Mouse (Mus musculus) left cerebral cortex, adult 8-10 months (tissue): ENCODE results near the gene Krt5. TPM values are rescaled to one million over a fixed set of nuclear protein-coding genes. Genes with fewer than 3 reads are reported as not detected.

Experiments used
- microRNA-seq, 2 experiments: library from miRNA; unstranded; fragments of <30 nt; microRNA quantifications; one replicate each; pipeline ENCODE4 v1.2.0; 2022
- total RNA-seq, 4 experiments: library from RNA; stranded (reverse); gene quantifications; 2 replicates each; pipeline ENCODE4 v1.2.4; 2022

Gene Krt5
- total RNA-seq, 4 experiments from 2014 or later = not detected

Small RNA genes lying within 50 kb of the gene (microRNA-seq; reads per million reads assigned to microRNA genes)
- gene Gm44323 = 0 reads per million in 2 experiments
- 0 reads per million in 2 experiments for gene Gm44342
- gene Gm44383 = 0 reads per million in 2 experiments

Other genes with a start within 250 kb of the Krt5 start
- not detected for gene Krt81, start 249.1 kb downstream of the Krt5 start, total RNA-seq
- gene Krt86, start 239.4 kb downstream of the Krt5 start, total RNA-seq = not detected
- gene Krt83, start 221.4 kb downstream of the Krt5 start, total RNA-seq = not detected
- not detected for gene Gm49425, start 195.6 kb downstream of the Krt5 start, total RNA-seq
- not detected for gene Krt84, start 180.1 kb downstream of the Krt5 start, total RNA-seq
- gene Krt82, start 162.2 kb downstream of the Krt5 start, total RNA-seq = not detected
- not detected for gene Krt90, start 149.9 kb downstream of the Krt5 start, total RNA-seq
- not detected for gene Krt75, start 139.0 kb downstream of the Krt5 start, total RNA-seq
- not detected for gene Gm5414, start 84.7 kb downstream of the Krt5 start, total RNA-seq
- not detected for gene Gm5478, start 65.5 kb downstream of the Krt5 start, total RNA-seq
- gene Krt6b, start 32.6 kb downstream of the Krt5 start, total RNA-seq = not detected
- gene Krt6a, start 18.6 kb downstream of the Krt5 start, total RNA-seq = not detected
- gene Krt71, start 30.2 kb upstream of the Krt5 start, total RNA-seq = not detected
- not detected for gene Krt72, start 73.6 kb upstream of the Krt5 start, total RNA-seq
- gene Krt73, start 89.4 kb upstream of the Krt5 start, total RNA-seq = 1 to 10 TPM in 3 of 4 experiments, under 1 TPM in 1; 0.76 to 1.4 (median 1.1) TPM
- gene Krt2, start 105.3 kb upstream of the Krt5 start, total RNA-seq = under 1 TPM; 0.17 to 0.82 (median 0.39) TPM
- gene Krt1, start 137.9 kb upstream of the Krt5 start, total RNA-seq = 1 to 10 TPM; 1.7 to 3.3 (median 2.6) TPM
- gene Krt77, start 156.8 kb upstream of the Krt5 start, total RNA-seq = 10 to 100 TPM in 2 of 4 experiments, 1 to 10 TPM in 2; 7.2 to 11.8 (median 10.0) TPM
- gene Krt76, start 180.0 kb upstream of the Krt5 start, total RNA-seq = not detected
- gene Krt4, start 211.8 kb upstream of the Krt5 start, total RNA-seq = not detected
- gene Krt79, start 227.4 kb upstream of the Krt5 start, total RNA-seq = not detected
- not detected for gene Krt78, start 241.4 kb upstream of the Krt5 start, total RNA-seq